Mouse (Mus musculus) lung, adult 2 months (tissue): ENCODE data around the gene Atp2a2. TPM values are rescaled to one million over a fixed set of nuclear protein-coding genes. Genes with fewer than 3 reads are reported as not detected.
A peak's percentile ranks its signal among the peaks of the same experiment; 100 is the strongest.

Source experiments
- DNase-seq: peaks from one replicate; pipeline ENCODE4 v3.0.0; 2022
- H3K4me1 ChIP-seq: fragments of 200-500 bp; 2 replicates; pipeline ENCODE4 v1.6.1; 2011; ENCODE audit warnings: low read length; ENCODE audit not compliant: control insufficient read depth, insufficient read depth
- H3K4me3 ChIP-seq: fragments of 200-500 bp; replicated peaks from 2 replicates; pipeline ENCODE3; 2011; ENCODE audit warnings: low read depth, mild to moderate bottlenecking, control low read depth, low read length; ENCODE audit errors: extremely low read depth
- CTCF ChIP-seq: fragments of 200-500 bp; IDR thresholded peaks from 2 replicates; pipeline ENCODE4 v1.5.1; 2011; ENCODE audit warnings: mild to moderate bottlenecking, low read length, control low read depth; ENCODE audit not compliant: insufficient read depth
- POLR2A ChIP-seq: fragments of 200-500 bp; IDR thresholded peaks from 2 replicates; pipeline ENCODE4 v1.6.1; 2011; ENCODE audit warnings: low read depth, mild to moderate bottlenecking, control low read depth, low read length, borderline replicate concordance; ENCODE audit errors: extremely low read depth
- WGBS: fragments of 180-500 bp; shearing (Covaris S2); methylation state at CpG from one replicate; pipeline ENCODE4 v1.1.7; 2018; 5-methylcytosine and 5-hydroxymethylcytosine counted together
- polyA plus RNA-seq: library from polyadenylated mRNA; depleted of rRNA; stranded (reverse); fragments of >200 nt; gene quantifications from 2 replicates; pipeline ENCODE4 v1.2.3, GENCODE M21; 2012; rRNA removed

Atp2a2 gene
- polyA plus RNA-seq: 90.8 and 126 TPM in 2 replicates

DNA sequence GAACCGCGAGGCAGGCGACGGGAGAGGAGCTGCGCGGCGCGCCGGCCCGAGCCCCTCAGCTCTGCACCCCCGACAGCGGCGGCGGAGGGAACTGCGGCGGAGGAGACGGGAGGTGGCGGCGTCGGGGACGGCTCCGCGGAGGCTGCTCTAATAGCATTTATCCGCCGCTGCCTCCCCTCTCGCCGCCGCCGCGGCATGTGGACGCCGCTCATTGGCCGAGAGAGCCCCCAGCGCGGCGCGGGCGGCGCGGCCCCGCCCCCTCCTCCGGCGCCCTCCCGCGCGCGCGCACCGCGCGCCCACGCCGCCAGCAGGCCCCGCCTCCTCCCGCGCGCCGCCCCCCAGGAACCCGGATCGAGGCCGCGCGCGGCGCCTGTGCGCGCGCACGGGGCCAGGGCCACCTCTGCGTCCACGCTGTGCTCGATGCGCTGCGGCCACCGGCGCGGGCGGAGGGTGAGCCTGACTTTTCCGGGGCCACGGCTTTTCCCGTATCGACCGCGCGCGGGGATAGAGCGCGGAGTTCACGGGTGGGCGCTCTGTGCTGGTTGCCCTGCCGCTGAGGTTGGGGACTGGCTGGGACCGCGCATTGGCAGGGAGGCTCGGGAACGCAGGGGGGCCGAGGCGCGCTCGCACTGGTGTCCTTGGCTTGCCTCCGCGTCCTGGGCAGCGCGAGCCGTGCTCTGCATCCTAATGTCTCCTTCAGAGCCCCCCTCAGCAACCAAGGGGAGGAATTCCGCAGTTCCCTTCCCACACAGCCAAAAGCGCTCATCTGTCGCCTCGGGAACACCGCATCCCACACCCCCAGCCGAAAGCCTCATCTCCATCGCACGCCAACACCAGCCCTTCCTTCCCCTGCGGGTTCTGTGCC is at the start of gene Atp2a2:
Gene Atp2a2 (minus strand): TSS at position 149 of the 865 bp plus-strand sequence.
- peak; percentile 87 for DNase-seq
- TF ChIP-seq POLR2A (peak; percentile 69; the same call in 1 of the 2 replicates), CTCF (no peak)
- peak within 1 kb of the TSS; percentile 96 for H3K4me3 ChIP-seq

DNA sequence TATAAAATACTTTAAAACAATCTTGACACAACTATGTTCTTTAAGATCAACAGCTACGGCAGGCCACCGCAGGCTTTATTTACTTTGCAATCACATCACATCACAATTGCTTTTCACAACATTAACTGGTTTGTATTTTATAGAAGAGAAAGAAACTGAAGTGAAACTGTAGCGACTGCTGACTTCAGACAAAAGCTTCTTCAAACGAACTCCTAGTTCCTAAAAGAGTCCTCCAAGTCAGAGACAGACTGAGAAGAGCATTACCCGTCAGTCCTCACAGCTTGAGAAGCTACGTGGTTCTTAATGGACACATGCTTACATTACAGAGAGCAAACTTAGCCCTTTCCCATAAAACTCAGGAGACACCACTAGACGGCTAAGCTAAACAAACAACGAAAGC is 48.4 kb upstream of the Atp2a2 start:
- no peak for DNase-seq
- peak overlapping the region; percentile 9 for H3K4me3 ChIP-seq
- peaks cover 18% of the 10 kb centered on the region for H3K4me1 ChIP-seq
- 42% methylated on average over 8 of the region's 8 CpGs for WGBS
- TF ChIP-seq POLR2A: no peak
- TF ChIP-seq CTCF: no peak

More for the DNA sequence above, at the start of gene Atp2a2:
- H3K4me1 ChIP-seq: peaks cover 10% of the 10 kb centered on the region
- under 1% methylated on average over 104 of the region's 113 CpGs for WGBS

DNA sequence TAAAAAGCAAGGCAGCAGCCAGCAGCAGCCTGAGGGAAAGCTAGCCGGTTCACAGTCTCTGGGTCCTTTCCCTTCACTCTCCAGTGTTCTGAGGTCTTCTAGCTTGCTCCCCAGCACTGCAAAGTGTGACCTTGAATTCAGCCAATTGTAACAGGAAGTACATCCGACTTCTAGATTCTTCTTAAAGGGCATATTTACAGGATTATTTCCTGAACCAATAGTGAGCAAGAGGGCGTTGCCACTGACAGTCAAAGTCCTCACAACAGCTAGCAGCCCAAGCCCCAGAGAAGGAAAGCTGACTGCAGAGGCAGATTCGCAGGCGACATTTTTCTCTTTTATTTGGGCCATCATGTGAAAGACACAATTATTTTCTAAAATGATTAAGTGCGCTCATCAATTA is 46.6 kb upstream of the Atp2a2 start:
- H3K4me3 ChIP-seq: no peak overlapping the region
- no peak for DNase-seq
- peaks cover 18% of the 10 kb centered on the region for H3K4me1 ChIP-seq
- WGBS: 31% methylated on average over 6 of the region's 6 CpGs
- TF ChIP-seq CTCF: no peak
- peak; percentile 59; the same call in 1 of the 2 replicates for TF ChIP-seq POLR2A

DNA sequence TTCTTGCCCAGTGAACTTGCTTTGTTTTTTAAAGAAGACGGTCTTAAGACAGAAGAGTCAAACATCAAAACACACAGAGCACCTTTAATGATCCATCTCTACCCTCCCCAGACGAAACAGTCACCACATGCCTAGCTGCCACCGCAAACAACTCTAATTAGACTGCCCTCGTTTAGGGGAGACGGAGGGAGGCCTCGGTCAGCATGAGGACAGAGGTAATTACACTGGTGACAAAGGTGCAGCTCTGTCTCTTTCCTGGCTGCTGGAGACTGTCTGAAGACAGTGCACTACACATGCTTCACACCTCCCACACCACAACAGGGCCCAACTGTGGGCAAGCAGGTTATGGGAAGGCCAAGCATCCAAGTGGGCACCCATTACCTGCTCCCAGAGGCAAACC is 45.8 kb upstream of the Atp2a2 start:
- DNase-seq: no peak

DNA sequence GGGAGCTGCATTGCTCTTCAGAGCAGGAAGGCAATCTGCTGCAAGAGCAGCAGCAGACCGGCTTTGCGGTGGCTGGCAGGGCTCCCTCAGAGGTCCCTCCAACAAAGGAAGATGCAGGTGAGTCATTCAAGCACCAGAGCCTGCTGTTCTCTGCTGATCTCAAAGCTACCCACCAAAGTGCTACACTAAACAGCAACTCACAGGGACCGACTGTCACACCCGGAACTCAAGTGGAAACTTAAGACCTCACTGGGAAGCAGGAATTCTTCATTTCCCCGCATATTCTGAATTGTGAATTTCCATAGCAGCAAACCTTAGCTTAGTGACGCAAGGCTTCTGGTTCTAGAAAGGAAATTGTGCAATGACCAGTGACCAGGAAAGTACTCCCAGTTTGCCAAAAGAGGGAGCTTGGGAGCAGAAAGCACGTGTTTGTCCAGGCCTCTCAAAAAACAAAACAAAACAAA is 45.3 kb upstream of the Atp2a2 start:
- Histone ChIP-seq H3K4me1 (peaks cover 18% of the 10 kb centered on the region), H3K4me3 (no peak overlapping the region)
- peak; percentile 57 for DNase-seq
- 19% methylated on average over 7 of the region's 7 CpGs for WGBS
- no peak for TF ChIP-seq POLR2A
- peak; percentile 50 for TF ChIP-seq CTCF

More for the DNA sequence above, 45.8 kb upstream of the Atp2a2 start:
- peaks cover 18% of the 10 kb centered on the region for H3K4me1 ChIP-seq
- TF ChIP-seq CTCF: no peak
- TF ChIP-seq POLR2A: no peak
- WGBS: 74% methylated on average over 6 of the region's 6 CpGs
- H3K4me3 ChIP-seq: no peak overlapping the region

DNA sequence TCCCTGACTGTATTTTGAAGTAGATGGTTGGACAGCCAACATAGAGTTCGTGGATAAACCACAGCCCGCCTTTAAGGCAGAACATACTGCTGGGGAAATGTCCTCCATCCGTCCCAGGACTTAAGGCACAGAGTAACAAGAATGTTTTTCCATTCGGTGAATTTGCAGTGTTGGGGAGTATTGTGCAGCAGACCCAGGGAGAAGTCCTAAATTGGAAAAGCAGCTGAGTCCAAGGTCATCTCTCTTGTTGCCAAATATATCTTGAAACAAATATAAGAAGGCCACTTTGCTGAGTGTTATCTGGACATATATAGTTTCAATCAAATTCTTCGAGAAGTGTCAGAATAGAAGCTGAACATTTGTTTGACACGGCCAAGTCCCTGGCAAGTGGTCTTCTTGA is 41.4 kb upstream of the Atp2a2 start:
- no peak for DNase-seq
- Histone ChIP-seq H3K4me3 (no peak overlapping the region), H3K4me1 (peaks cover 7% of the 10 kb centered on the region)
- 78% methylated on average over 6 of the region's 6 CpGs for WGBS
- TF ChIP-seq POLR2A (no peak), CTCF (no peak)

DNA sequence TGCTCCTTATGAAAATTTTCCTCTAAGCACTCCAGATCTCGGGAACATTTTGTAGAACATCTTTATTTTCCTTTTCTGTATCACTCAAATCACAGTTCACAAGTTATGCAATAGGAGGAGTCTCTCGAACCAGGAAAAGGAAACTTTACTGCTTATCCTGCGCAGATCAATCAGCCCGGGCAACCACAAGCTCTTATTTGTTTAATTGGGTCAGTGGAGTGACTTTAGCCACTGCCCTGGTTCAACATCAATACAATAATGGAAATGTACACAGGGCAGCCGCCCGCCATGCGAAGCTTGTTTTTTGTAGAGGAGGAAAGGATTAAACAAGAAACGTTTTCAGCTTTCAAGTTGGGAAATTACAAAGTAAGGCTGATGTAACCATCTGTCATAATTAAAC is 39.8 kb upstream of the Atp2a2 start:
- no peak for TF ChIP-seq POLR2A
- TF ChIP-seq CTCF: no peak
- WGBS: 67% methylated on average over 8 of the region's 8 CpGs

DNA sequence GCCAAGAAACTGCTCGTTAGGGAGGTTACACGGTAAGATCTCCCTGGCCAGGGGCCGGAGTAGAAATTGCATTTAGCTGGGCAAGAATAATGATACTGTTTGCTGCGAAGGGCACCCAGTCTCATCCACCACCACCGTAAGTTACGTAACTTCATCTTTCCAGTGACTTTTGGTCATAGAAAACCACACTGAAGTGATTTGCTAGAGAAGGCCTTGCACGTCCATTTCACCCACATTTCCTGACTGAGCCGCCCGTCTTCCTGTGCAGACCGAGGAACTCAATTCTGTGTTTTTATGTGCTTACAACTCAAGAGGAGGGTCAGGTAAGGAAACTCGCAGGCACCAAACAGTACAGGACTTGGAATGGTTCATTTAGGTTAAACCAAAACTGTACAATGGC is 36.1 kb upstream of the Atp2a2 start:
- WGBS: 81% methylated on average over 11 of the region's 11 CpGs
- no peaks in the 10 kb centered on the region; the same call in 1 of the 2 replicates for H3K4me1 ChIP-seq
- TF ChIP-seq CTCF: no peak
- TF ChIP-seq POLR2A: no peak
- H3K4me3 ChIP-seq: no peak overlapping the region
- DNase-seq: no peak

More for the DNA sequence above, 39.8 kb upstream of the Atp2a2 start:
- H3K4me1 ChIP-seq: no peaks in the 10 kb centered on the region; the same call in 1 of the 2 replicates
- DNase-seq: no peak
- no peak overlapping the region for H3K4me3 ChIP-seq

DNA sequence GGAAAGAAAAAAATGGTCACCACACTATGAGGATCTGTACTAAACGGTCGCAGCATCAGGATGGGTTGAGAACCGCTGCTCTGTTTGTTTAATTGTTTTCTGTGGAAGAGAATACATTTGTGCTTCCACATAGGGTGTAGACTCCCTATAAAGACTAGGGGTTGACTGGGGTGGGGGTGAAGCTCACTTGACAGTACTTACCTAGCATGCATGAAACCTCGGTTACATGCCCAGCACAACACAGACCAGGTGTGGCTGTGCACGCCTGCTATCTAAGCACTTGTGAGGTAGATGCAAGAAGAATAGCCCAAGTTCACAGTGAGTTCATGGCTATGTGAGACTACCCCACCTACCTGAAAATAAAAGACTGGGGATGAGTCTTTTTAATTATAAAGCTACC is 35.6 kb upstream of the Atp2a2 start:
- no peak for TF ChIP-seq CTCF
- no peak for TF ChIP-seq POLR2A
- Histone ChIP-seq H3K4me1 (no peaks in the 10 kb centered on the region; the same call in 1 of the 2 replicates), H3K4me3 (no peak overlapping the region)
- 94% methylated on average over 5 of the region's 5 CpGs for WGBS
- DNase-seq: no peak

DNA sequence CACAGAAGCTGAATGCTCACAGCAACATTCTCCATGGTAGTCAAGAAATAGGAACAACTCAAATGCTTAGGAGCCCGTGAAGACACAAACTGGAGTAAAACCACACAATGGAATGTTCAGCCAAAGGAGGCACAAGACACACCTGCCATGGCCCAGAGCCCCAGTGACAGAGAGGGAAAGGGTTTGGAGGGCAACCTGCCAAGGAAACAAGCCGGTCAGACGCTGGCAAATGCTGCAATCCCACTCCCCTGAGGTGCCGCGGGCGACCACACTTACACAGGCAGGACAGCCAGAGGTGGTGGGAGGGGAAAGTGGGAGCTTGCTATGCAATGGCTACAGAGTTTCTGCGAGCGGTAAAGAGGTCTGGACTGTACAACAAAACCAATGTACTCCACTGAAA is 31.9 kb upstream of the Atp2a2 start:
- H3K4me1 ChIP-seq: peaks cover 3% of the 10 kb centered on the region
- WGBS: 76% methylated on average over 8 of the region's 8 CpGs
- TF ChIP-seq POLR2A: no peak
- TF ChIP-seq CTCF: no peak
- no peak for DNase-seq
- H3K4me3 ChIP-seq: no peak overlapping the region
